Mouse (Mus musculus) embryonic facial prominence, embryonic 12.5 days (tissue): ENCODE data around the gene Gm49361. TPM values are rescaled to one million over a fixed set of nuclear protein-coding genes. Genes with fewer than 3 reads are reported as not detected.
"Not testable (repeated sequence)": the region's sequence is repeated elsewhere in the genome, so short reads cannot be mapped to it uniquely, and the experiment has no call there.

Experiments used
- ATAC-seq: fragments of 200-750 bp; cut with Nextera tagmentation; 2 replicates; pipeline ENCODE4 v1.8.0; 2017; ENCODE audit not compliant: insufficient number of reproducible peaks, insufficient read depth, low FRiP score, low TSS enrichment
- H3K27ac ChIP-seq: fragments of 300-500 bp; sonication (generic); 2 replicates; pipeline ENCODE4 v1.5.1; 2016; ENCODE audit warnings: mild to moderate bottlenecking
- H3K27me3 ChIP-seq: fragments of 300-500 bp; sonication (generic); 2 replicates; pipeline ENCODE4 v1.6.1; 2016; ENCODE audit warnings: mild to moderate bottlenecking, moderate library complexity
- H3K36me3 ChIP-seq: fragments of 300-500 bp; sonication (generic); 2 replicates; pipeline ENCODE4 v1.6.1; 2016; ENCODE audit warnings: mild to moderate bottlenecking
- H3K4me1 ChIP-seq: fragments of 300-500 bp; sonication (generic); 2 replicates; pipeline ENCODE4 v1.6.1; 2016
- H3K4me2 ChIP-seq: fragments of 300-500 bp; sonication (generic); replicated peaks from 2 replicates; pipeline ENCODE4 v1.6.1; 2016; ENCODE audit warnings: mild to moderate bottlenecking, moderate library complexity
- H3K4me3 ChIP-seq: fragments of 300-500 bp; sonication (generic); 2 replicates; pipeline ENCODE4 v1.5.1; 2016; ENCODE audit warnings: mild to moderate bottlenecking
- H3K9ac ChIP-seq: fragments of 300-500 bp; sonication (generic); 2 replicates; pipeline ENCODE4 v1.6.1; 2016; ENCODE audit warnings: mild to moderate bottlenecking, moderate library complexity
- H3K9me3 ChIP-seq: fragments of 300-500 bp; sonication (generic); 2 replicates; pipeline ENCODE4 v1.6.1; 2016; ENCODE audit warnings: mild to moderate bottlenecking, moderate library complexity
- WGBS: fragments of 180-500 bp; shearing (Covaris S2); methylation state at CpG from one replicate; pipeline ENCODE4 v1.1.7; 2016; 5-methylcytosine and 5-hydroxymethylcytosine counted together
- polyA plus RNA-seq: library from polyadenylated mRNA; unstranded; fragments of >200 nt; fragmentation: Nextera tagmentation; extraction: Ambion mirVana; gene quantifications from 2 replicates; pipeline ENCODE4 v1.2.1, GENCODE M21; 2016

Gm49361 gene
- polyA plus RNA-seq, 1 experiment from 2014 or later = not detected

- not testable (repeated sequence) for H3K9me3 ChIP-seq, H3K4me3 ChIP-seq, H3K36me3 ChIP-seq, H3K27me3 ChIP-seq, ATAC-seq, H3K27ac ChIP-seq, H3K4me1 ChIP-seq, H3K9ac ChIP-seq, H3K4me2 ChIP-seq
- 95% methylated on average over 3 of the region's 3 CpGs for WGBS
Measured at GRCm38 (mm10) chr14:57656519-57656918, 89.4 kb downstream of the Gm49361 start.

GRCm38 (mm10) chr14:57649501-57649900 lies 96.4 kb downstream of the Gm49361 start:
- H3K36me3 ChIP-seq = no peaks in the 10 kb centered on the region
- no peak overlapping the region for H3K9ac ChIP-seq
- no peaks in the 10 kb centered on the region for H3K27me3 ChIP-seq
- ATAC-seq = no peak
- H3K9me3 ChIP-seq = no peaks in the 10 kb centered on the region
- H3K27ac ChIP-seq = no peak overlapping the region
- H3K4me1 ChIP-seq = 0 out of 2 replicates have a peak, but pooled peaks cover 4% of the 10 kb centered on the region
- no peak overlapping the region for H3K4me3 ChIP-seq
- H3K4me2 ChIP-seq = no peak overlapping the region

- Histone ChIP-seq H3K4me2 (no peak overlapping the region), H3K4me3 (no peak overlapping the region), H3K9me3 (no peaks in the 10 kb centered on the region), H3K4me1 (0 out of 2 replicates have a peak, but pooled peaks cover 4% of the 10 kb centered on the region), H3K36me3 (0 out of 2 replicates have a peak, but pooled peaks cover 6% of the 10 kb centered on the region), H3K9ac (no peak overlapping the region), H3K27ac (no peak overlapping the region), H3K27me3 (no peaks in the 10 kb centered on the region)
- 67% methylated on average over 4 of the region's 4 CpGs for WGBS
- no peak for ATAC-seq
Measured at GRCm38 (mm10) chr14:57646155-57646554, 99.7 kb downstream of the Gm49361 start.

- H3K9me3 ChIP-seq = no peaks in the 10 kb centered on the region
- no peak overlapping the region for H3K27ac ChIP-seq
- 92% methylated on average over 3 of the region's 3 CpGs for WGBS
Measured at GRCm38 (mm10) chr14:57639153-57639552, 106.8 kb downstream of the Gm49361 start.

GRCm38 (mm10) chr14:57634141-57634540 lies 111.8 kb downstream of the Gm49361 start:
- H3K27ac ChIP-seq = no peak overlapping the region
- H3K4me3 ChIP-seq = no peak overlapping the region
- no peaks in the 10 kb centered on the region for H3K9me3 ChIP-seq
- WGBS = 65% methylated on average over 5 of the region's 5 CpGs
- H3K36me3 ChIP-seq = no peaks in the 10 kb centered on the region
- no peaks in the 10 kb centered on the region for H3K27me3 ChIP-seq
- H3K4me2 ChIP-seq = no peak overlapping the region
- ATAC-seq = no peak
- H3K9ac ChIP-seq = no peak overlapping the region
- no peaks in the 10 kb centered on the region for H3K4me1 ChIP-seq

More at GRCm38 (mm10) chr14:57639153-57639552, 106.8 kb downstream of the Gm49361 start:
- H3K4me3 ChIP-seq = no peak overlapping the region
- no peak overlapping the region for H3K9ac ChIP-seq
- no peaks in the 10 kb centered on the region for H3K4me1 ChIP-seq
- H3K4me2 ChIP-seq = no peak overlapping the region
- 0 out of 2 replicates have a peak, but pooled peaks cover 6% of the 10 kb centered on the region for H3K36me3 ChIP-seq
- H3K27me3 ChIP-seq = no peaks in the 10 kb centered on the region
- ATAC-seq = no peak

- no peak overlapping the region for H3K4me3 ChIP-seq
- H3K4me1 ChIP-seq = no peaks in the 10 kb centered on the region
- no peak overlapping the region for H3K4me2 ChIP-seq
- no peak overlapping the region for H3K9ac ChIP-seq
- H3K27me3 ChIP-seq = no peaks in the 10 kb centered on the region
- no peak for ATAC-seq
- 85% methylated on average over 4 of the region's 4 CpGs for WGBS
- peaks cover 28% of the 10 kb centered on the region for H3K36me3 ChIP-seq
- no peaks in the 10 kb centered on the region for H3K9me3 ChIP-seq
- no peak overlapping the region for H3K27ac ChIP-seq
Measured at GRCm38 (mm10) chr14:57629595-57629994, 116.3 kb downstream of the Gm49361 start.

GRCm38 (mm10) chr14:57622934-57623333 lies 123.0 kb downstream of the Gm49361 start:
- H3K4me1 ChIP-seq = no peaks in the 10 kb centered on the region
- H3K9ac ChIP-seq = no peak overlapping the region
- peaks cover 30% of the 10 kb centered on the region for H3K36me3 ChIP-seq
- no peak for ATAC-seq
- H3K4me3 ChIP-seq = no peak overlapping the region
- H3K27ac ChIP-seq = no peak overlapping the region
- H3K9me3 ChIP-seq = no peaks in the 10 kb centered on the region
- 84% methylated on average over 3 of the region's 3 CpGs for WGBS
- H3K27me3 ChIP-seq = no peaks in the 10 kb centered on the region
- no peak overlapping the region for H3K4me2 ChIP-seq

GRCm38 (mm10) chr14:57621699-57622098 lies 124.2 kb downstream of the Gm49361 start:
- H3K9ac ChIP-seq = no peak overlapping the region
- ATAC-seq = no peak
- H3K27ac ChIP-seq = no peak overlapping the region
- H3K4me1 ChIP-seq = no peaks in the 10 kb centered on the region
- peaks cover 22% of the 10 kb centered on the region for H3K36me3 ChIP-seq
- no peaks in the 10 kb centered on the region for H3K27me3 ChIP-seq
- no peak overlapping the region for H3K4me3 ChIP-seq
- H3K4me2 ChIP-seq = no peak overlapping the region
- no peaks in the 10 kb centered on the region for H3K9me3 ChIP-seq
- WGBS = 76% methylated on average over 4 of the region's 4 CpGs

GRCm38 (mm10) chr14:57620598-57621236 lies 125.2 kb downstream of the Gm49361 start:
- ATAC-seq = no peak
- H3K36me3 ChIP-seq = peaks cover 15% of the 10 kb centered on the region
- H3K27me3 ChIP-seq = no peaks in the 10 kb centered on the region
- H3K27ac ChIP-seq = no peak overlapping the region
- no peaks in the 10 kb centered on the region for H3K4me1 ChIP-seq
- H3K4me2 ChIP-seq = no peak overlapping the region
- H3K9me3 ChIP-seq = no peaks in the 10 kb centered on the region
- no peak overlapping the region for H3K9ac ChIP-seq
- 68% methylated on average over 4 of the region's 4 CpGs for WGBS
- no peak overlapping the region for H3K4me3 ChIP-seq

- no peaks in the 10 kb centered on the region for H3K27me3 ChIP-seq
- ATAC-seq = no peak
- 47% methylated on average over 2 of the region's 2 CpGs for WGBS
Measured at GRCm38 (mm10) chr14:57619487-57619886, 126.4 kb downstream of the Gm49361 start.

GRCm38 (mm10) chr14:57617675-57618074 lies 128.2 kb downstream of the Gm49361 start:
- no peak overlapping the region for H3K4me3 ChIP-seq
- no peaks in the 10 kb centered on the region for H3K4me1 ChIP-seq
- no peak for ATAC-seq
- no peak overlapping the region for H3K27ac ChIP-seq
- peaks cover 4% of the 10 kb centered on the region; the same call in 1 of the 2 replicates for H3K36me3 ChIP-seq
- H3K27me3 ChIP-seq = no peaks in the 10 kb centered on the region
- 84% methylated on average over 1 of the region's 1 CpGs for WGBS
- H3K9ac ChIP-seq = no peak overlapping the region
- no peak overlapping the region for H3K4me2 ChIP-seq
- no peaks in the 10 kb centered on the region for H3K9me3 ChIP-seq

More at GRCm38 (mm10) chr14:57619487-57619886, 126.4 kb downstream of the Gm49361 start:
- no peaks in the 10 kb centered on the region for H3K4me1 ChIP-seq
- H3K9me3 ChIP-seq = no peaks in the 10 kb centered on the region
- no peak overlapping the region for H3K27ac ChIP-seq
- H3K36me3 ChIP-seq = peaks cover 8% of the 10 kb centered on the region; the same call in 1 of the 2 replicates
- H3K9ac ChIP-seq = no peak overlapping the region
- H3K4me2 ChIP-seq = no peak overlapping the region
- H3K4me3 ChIP-seq = no peak overlapping the region

- WGBS = 77% methylated on average over 6 of the region's 6 CpGs
- Histone ChIP-seq H3K9me3 (no peaks in the 10 kb centered on the region), H3K9ac (no peak overlapping the region), H3K27ac (no peak overlapping the region), H3K4me3 (no peak overlapping the region), H3K4me2 (no peak overlapping the region), H3K4me1 (0 out of 2 replicates have a peak, but pooled peaks cover 2% of the 10 kb centered on the region), H3K27me3 (no peaks in the 10 kb centered on the region), H3K36me3 (0 out of 2 replicates have a peak, but pooled peaks cover 4% of the 10 kb centered on the region)
- no peak for ATAC-seq
Measured at GRCm38 (mm10) chr14:57616339-57616965, 129.5 kb downstream of the Gm49361 start.
